Mouse (Mus musculus) forebrain, embryonic 15.5 days (tissue): ENCODE data around the gene Hoxa11. TPM values are rescaled to one million over a fixed set of nuclear protein-coding genes. Genes with fewer than 3 reads are reported as not detected.
A peak's percentile ranks its signal among the peaks of the same experiment; 100 is the strongest.

Experiments used
- ATAC-seq: fragments of 200-750 bp; cut with Nextera tagmentation; replicated peaks from 2 replicates; pipeline ENCODE4 v1.8.0; 2017; ENCODE audit warnings: mild to moderate bottlenecking, moderate TSS enrichment, moderate library complexity
- H3K27ac ChIP-seq: fragments of 300-500 bp; sonication (generic); replicated peaks from 2 replicates; pipeline ENCODE4 v1.5.1; 2015; ENCODE audit warnings: mild to moderate bottlenecking, inconsistent platforms
- H3K27me3 ChIP-seq: fragments of 300-500 bp; sonication (generic); 2 replicates; pipeline ENCODE4 v1.6.1; 2015; ENCODE audit warnings: inconsistent platforms
- H3K36me3 ChIP-seq: fragments of 300-500 bp; sonication (generic); 2 replicates; pipeline ENCODE4 v1.6.1; 2015; ENCODE audit warnings: mild to moderate bottlenecking, inconsistent platforms
- H3K4me1 ChIP-seq: fragments of 300-500 bp; sonication (generic); 2 replicates; pipeline ENCODE4 v1.6.1; 2015; ENCODE audit warnings: inconsistent platforms
- H3K4me2 ChIP-seq: fragments of 300-500 bp; sonication (generic); replicated peaks from 2 replicates; pipeline ENCODE4 v1.6.1; 2015; ENCODE audit warnings: mild to moderate bottlenecking, inconsistent platforms
- H3K4me3 ChIP-seq: fragments of 300-500 bp; sonication (generic); 2 replicates; pipeline ENCODE4 v1.5.1; 2015; ENCODE audit warnings: mild to moderate bottlenecking, inconsistent platforms
- H3K9ac ChIP-seq: fragments of 300-500 bp; sonication (generic); replicated peaks from 2 replicates; pipeline ENCODE4 v1.6.1; 2015; ENCODE audit warnings: mild to moderate bottlenecking, inconsistent platforms
- H3K9me3 ChIP-seq: fragments of 300-500 bp; sonication (generic); 2 replicates; pipeline ENCODE4 v1.6.1; 2016; ENCODE audit warnings: inconsistent platforms
- WGBS: fragments of 180-500 bp; shearing (Covaris S2); methylation state at CpG from one replicate; pipeline ENCODE4 v1.1.7; 2015; ENCODE audit warnings: mixed read lengths; 5-methylcytosine and 5-hydroxymethylcytosine counted together
- polyA plus RNA-seq: library from polyadenylated mRNA; unstranded; fragments of >200 nt; fragmentation: Nextera tagmentation; extraction: Ambion mirVana; gene quantifications from 2 replicates; pipeline ENCODE4 v1.2.1, GENCODE M21; 2015

Gene Hoxa11
- not detected in 2 replicates for polyA plus RNA-seq

DNA sequence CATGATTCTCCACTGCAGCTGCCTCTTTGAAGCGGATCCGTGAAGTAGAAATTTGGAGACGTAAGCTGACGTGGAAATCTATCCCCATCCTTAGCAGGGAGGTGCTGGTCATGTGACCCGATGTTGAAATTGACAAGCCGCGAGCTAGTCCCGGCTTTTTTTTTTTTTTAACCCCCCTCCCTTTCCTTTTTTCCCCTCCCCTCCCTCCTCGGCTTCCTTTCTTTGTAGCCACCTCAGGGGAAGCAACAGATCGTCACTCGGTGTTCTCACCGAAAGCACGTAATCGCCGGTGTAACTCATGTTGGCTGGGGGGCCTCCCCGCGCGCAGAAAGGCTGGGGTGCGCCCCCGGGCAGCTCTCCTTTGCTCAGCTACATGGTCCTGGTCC, at the start of gene Hoxa11:
Hoxa11 (minus strand) TSS at position 54 of the 386 bp plus-strand sequence.
- Histone ChIP-seq H3K9ac (no peak within 1 kb of the TSS), H3K4me3 (no peak within 1 kb of the TSS), H3K27ac (no peak within 1 kb of the TSS), H3K4me2 (no peak within 1 kb of the TSS), H3K36me3 (no peaks in the 10 kb centered on the region), H3K27me3 (peaks cover 97% of the 10 kb centered on the region), H3K9me3 (no peaks in the 10 kb centered on the region), H3K4me1 (no peaks in the 10 kb centered on the region)
- 1% methylated on average over 20 of the region's 20 CpGs for WGBS
- no peak for ATAC-seq

DNA sequence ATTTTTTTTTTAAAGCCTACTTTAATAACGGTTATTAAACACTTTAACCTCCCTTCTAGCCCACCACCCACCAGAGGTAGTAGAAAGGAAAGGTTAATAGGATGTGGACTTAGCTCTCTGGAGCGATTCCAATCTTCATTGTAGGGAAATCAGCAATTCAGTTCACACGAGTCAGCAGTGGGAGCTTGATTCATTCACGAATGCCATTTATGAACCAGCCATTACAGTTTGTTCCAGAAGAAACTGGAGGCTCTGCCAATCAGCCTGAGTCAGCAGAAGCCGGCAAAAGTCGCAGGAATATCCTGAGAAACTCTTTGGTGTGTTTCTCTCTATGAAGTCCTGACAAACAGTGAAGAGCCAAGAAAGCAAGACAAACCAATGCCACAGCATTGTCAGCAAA, 49.0 kb upstream of the Hoxa11 start:
- no peak overlapping the region for H3K4me2 ChIP-seq
- no peak overlapping the region for H3K9ac ChIP-seq
- 65% methylated on average over 6 of the region's 6 CpGs for WGBS
- H3K36me3 ChIP-seq: no peaks in the 10 kb centered on the region
- H3K27me3 ChIP-seq: peaks cover 83% of the 10 kb centered on the region
- no peak for ATAC-seq
- no peak overlapping the region for H3K27ac ChIP-seq
- 0 out of 2 replicates have a peak, but pooled peaks cover 5% of the 10 kb centered on the region for H3K4me1 ChIP-seq
- H3K9me3 ChIP-seq: no peaks in the 10 kb centered on the region
- H3K4me3 ChIP-seq: no peak overlapping the region

DNA sequence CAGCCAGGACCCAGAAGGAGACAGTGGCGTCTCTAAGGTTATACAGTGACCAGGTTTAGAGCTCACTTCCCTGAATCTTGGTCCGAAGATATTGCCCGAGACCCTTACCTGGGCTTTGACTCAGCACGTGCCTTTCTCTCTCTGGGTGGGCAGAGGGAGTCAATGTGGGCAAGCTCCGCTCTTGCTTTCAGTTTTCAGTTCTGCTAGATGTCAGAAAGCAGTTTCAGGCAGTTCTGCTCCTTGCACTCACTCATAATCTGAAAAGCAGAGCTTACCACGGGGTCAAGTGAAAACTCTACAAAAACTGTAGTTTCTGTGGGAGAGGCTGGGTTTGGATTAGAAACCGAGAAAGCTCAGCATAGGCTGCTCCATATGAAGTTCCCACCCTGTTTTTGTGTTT, 46.7 kb upstream of the Hoxa11 start:
- Histone ChIP-seq H3K4me1 (0 out of 2 replicates have a peak, but pooled peaks cover 5% of the 10 kb centered on the region), H3K27ac (no peak overlapping the region)
- WGBS: 57% methylated on average over 7 of the region's 7 CpGs

DNA sequence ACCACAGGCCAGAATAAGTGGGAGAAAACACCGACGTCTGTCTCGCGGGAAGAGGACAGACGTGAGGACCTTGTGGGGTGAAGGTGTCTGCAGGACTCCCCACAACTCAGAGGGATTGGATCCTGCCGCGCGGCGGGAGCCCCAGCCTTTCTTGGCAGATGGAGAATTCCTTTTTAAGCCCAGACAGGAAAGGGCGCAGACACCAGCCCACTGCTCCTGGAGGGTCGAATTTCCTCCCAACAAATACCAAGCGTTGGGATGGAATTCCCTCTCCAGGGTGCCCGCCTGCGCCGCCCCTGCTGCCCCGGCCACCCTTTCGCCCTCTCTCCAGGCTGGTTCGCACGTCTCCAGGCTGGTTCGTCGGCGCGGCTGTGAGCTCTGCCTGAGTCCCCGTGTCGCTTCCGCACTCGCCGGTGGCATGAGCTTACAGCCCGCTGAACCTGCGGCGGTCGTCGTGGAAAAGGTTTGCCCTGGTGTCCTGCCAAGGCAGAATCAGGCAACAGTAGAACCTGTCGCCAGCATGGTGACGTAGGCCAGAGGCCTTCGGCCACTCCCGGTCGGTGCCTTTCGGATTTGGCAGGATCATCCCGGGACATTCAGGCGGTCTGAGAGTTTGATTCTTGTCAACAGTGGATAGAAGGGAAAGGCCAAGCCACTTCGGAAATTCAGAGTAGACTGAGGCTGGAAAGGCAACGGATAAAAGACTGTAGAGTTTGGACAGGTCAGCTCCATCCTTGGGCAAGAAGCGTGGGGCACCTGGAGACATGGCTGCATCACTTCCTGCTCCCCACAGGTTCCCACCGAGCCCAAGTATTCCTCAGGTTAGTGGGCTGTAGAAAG, 45.6 kb upstream of the Hoxa11 start:
- H3K4me2 ChIP-seq: 0 out of 2 replicates have a peak overlapping the region, but pooled peaks have one; percentile 9
- 0 out of 2 replicates have a peak overlapping the region, but pooled peaks have one; percentile 1 for H3K4me3 ChIP-seq
- no peak overlapping the region for H3K27ac ChIP-seq
- no peaks in the 10 kb centered on the region for H3K9me3 ChIP-seq
- H3K27me3 ChIP-seq: peaks cover 84% of the 10 kb centered on the region
- H3K4me1 ChIP-seq: 0 out of 2 replicates have a peak, but pooled peaks cover 5% of the 10 kb centered on the region
- H3K9ac ChIP-seq: no peak overlapping the region
- no peak for ATAC-seq
- no peaks in the 10 kb centered on the region for H3K36me3 ChIP-seq
- 2% methylated on average over 45 of the region's 45 CpGs for WGBS

More for the DNA sequence above, 46.7 kb upstream of the Hoxa11 start:
- no peaks in the 10 kb centered on the region for H3K36me3 ChIP-seq
- H3K9me3 ChIP-seq: no peaks in the 10 kb centered on the region
- H3K27me3 ChIP-seq: peaks cover 83% of the 10 kb centered on the region
- no peak for ATAC-seq
- H3K4me3 ChIP-seq: no peak overlapping the region
- H3K4me2 ChIP-seq: no peak overlapping the region
- H3K9ac ChIP-seq: no peak overlapping the region

DNA sequence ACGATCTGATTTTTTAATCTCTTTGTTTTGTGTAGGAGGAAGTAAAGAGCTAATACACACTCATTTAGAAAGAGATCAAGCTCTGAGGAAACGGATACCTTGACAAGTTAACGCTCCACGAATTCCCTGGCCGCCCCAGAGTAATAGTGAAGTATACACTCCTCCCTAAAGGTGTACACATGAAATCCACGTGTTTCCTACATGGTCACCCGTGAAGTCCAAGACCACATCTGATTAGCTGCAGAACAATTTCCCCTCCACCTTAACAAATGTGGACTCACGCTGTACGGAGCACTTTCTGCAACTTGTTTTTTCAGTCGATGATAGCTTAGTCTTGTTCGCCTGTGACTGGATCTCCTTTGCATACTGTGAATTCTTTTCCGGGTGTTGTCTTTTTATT, 44.6 kb upstream of the Hoxa11 start:
- no peak overlapping the region for H3K9ac ChIP-seq
- no peak overlapping the region for H3K4me2 ChIP-seq
- H3K36me3 ChIP-seq: no peaks in the 10 kb centered on the region
- 18% methylated on average over 12 of the region's 12 CpGs for WGBS
- no peak overlapping the region for H3K4me3 ChIP-seq
- ATAC-seq: no peak
- 0 out of 2 replicates have a peak, but pooled peaks cover 5% of the 10 kb centered on the region for H3K4me1 ChIP-seq
- peaks cover 83% of the 10 kb centered on the region for H3K27me3 ChIP-seq
- H3K27ac ChIP-seq: no peak overlapping the region
- no peaks in the 10 kb centered on the region for H3K9me3 ChIP-seq

DNA sequence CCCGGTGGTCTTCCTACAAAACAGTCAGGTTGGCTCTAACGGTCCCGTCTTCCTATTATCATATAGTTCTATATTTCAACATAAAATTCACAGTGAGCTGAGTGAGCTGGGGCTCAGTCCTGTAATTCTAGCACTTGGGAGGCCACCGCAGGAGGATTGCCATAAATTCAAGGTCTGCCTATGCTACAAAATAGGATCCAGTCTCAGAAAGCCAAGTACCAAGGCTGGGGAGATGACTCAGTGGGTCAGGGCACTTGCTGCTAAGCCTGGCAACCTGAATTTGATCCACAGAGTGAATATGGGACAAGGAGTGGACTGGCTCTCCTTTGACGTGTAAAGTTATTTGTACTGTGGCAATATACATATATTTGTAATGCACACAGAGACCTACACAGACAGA, 38.3 kb upstream of the Hoxa11 start:
- WGBS: 84% methylated on average over 5 of the region's 5 CpGs
- H3K27me3 ChIP-seq: peaks cover 53% of the 10 kb centered on the region
- no peaks in the 10 kb centered on the region for H3K4me1 ChIP-seq

DNA sequence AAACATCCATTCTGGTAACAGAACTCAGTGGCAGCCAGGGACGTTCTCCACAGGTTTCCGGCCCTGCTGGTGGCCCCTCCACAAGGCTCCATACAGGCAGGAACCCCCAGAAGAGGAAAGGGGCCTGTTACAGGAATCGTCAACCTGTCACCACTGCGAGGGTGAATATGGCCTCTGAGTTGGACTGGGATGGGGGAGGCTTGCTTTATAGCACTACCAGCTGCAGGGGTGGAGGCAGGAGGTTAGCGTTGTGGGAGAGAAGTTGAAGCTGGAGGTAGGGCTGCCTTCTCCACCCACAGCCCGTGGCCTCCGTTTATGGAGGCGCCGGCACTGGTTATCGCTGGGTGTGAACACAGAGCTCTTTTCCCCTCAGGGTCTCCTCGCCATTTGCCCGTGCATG, 35.5 kb upstream of the Hoxa11 start:
- WGBS: 71% methylated on average over 12 of the region's 12 CpGs
- Histone ChIP-seq H3K27me3 (peaks cover 61% of the 10 kb centered on the region), H3K9me3 (no peaks in the 10 kb centered on the region), H3K4me2 (no peak overlapping the region), H3K36me3 (no peaks in the 10 kb centered on the region), H3K4me3 (no peak overlapping the region), H3K27ac (no peak overlapping the region), H3K4me1 (no peaks in the 10 kb centered on the region), H3K9ac (no peak overlapping the region)
- ATAC-seq: no peak

More for the DNA sequence above, 38.3 kb upstream of the Hoxa11 start:
- H3K9ac ChIP-seq: no peak overlapping the region
- H3K27ac ChIP-seq: no peak overlapping the region
- no peak for ATAC-seq
- H3K4me2 ChIP-seq: no peak overlapping the region
- H3K36me3 ChIP-seq: no peaks in the 10 kb centered on the region
- H3K4me3 ChIP-seq: no peak overlapping the region
- H3K9me3 ChIP-seq: no peaks in the 10 kb centered on the region

DNA sequence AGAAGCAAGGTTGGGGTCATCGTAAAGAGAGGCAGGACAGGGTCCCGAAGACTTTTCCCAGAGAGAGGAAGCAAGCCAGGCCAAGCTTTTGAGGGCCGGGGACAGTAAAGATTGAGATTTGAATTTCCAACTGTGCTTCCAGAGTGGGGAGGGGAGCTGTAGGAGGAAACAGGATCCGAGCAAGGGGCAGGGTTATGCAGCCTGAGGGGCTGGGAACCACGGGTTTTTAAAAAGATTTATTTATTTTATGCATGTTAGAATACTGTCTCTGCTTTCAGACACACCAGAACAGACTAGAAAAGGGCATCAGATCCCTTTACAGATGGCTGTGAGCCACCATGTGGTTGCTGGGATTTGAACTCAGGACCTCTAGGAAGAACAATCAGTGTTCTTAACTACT, 31.3 kb upstream of the Hoxa11 start:
- Histone ChIP-seq H3K36me3 (no peaks in the 10 kb centered on the region), H3K9ac (no peak overlapping the region), H3K27ac (no peak overlapping the region), H3K4me1 (no peaks in the 10 kb centered on the region), H3K4me3 (no peak overlapping the region), H3K9me3 (no peaks in the 10 kb centered on the region), H3K27me3 (peaks cover 82% of the 10 kb centered on the region), H3K4me2 (no peak overlapping the region)
- ATAC-seq: no peak
- WGBS: 13% methylated on average over 5 of the region's 5 CpGs

DNA sequence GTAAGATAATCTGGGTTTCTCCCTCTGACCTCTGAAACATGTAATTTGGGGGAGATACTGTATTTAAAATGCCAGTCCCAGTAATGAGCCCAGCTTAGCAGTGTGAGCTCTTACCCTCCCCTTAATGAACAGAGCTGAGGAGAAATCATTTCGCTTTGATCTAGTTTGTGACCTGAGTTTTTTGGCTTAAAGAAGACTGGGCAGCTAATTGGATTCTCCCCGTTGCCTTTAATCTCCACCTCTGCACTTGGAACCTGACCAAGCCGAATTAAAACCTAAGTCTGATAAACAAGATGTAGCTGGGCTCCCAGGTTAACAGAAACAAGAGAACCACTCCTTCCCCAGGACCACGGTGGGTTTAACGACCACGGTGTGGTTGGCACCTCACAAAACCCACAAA, 30.8 kb upstream of the Hoxa11 start:
- Histone ChIP-seq H3K27me3 (peaks cover 84% of the 10 kb centered on the region), H3K9ac (no peak overlapping the region), H3K36me3 (no peaks in the 10 kb centered on the region), H3K4me3 (no peak overlapping the region), H3K4me1 (no peaks in the 10 kb centered on the region), H3K9me3 (no peaks in the 10 kb centered on the region), H3K4me2 (no peak overlapping the region), H3K27ac (no peak overlapping the region)
- ATAC-seq: no peak
- WGBS: under 1% methylated on average over 6 of the region's 6 CpGs

DNA sequence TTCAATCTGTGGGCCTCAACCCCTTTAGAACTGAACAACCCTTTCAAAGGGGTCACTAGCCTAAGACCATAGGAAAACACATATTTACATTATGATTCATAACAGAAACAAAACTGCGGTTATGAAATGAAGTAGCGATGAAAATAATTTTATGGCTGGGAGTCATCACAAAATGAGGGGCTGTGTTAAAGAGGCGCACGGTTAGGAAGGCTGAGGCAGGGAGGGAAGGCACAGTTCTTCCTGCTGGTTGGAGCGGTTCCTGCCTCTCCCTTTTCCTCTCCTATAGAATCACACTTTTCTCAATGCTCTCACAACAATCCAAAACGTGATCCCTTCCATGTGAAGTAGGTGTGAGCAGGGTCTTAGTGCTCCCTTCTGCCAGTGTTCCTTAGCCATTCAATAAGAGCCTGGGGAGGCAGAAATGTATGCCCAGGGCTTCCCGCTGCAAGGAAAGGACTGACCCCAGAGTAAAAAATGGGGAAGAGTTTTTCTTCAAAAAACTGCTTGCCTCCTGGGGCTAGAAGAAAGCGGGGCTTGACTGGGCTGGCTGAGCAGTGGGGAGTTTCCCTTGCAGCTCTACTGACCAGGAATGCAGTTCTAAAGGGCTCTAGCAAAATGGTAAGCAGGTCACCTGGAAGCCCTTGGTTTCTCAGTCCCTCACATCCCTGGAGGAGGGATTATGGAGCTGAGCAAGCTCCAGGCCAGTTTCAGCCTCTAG, 30.1 kb upstream of the Hoxa11 start:
- H3K4me1 ChIP-seq: no peaks in the 10 kb centered on the region
- no peak overlapping the region for H3K9ac ChIP-seq
- H3K36me3 ChIP-seq: no peaks in the 10 kb centered on the region
- H3K4me3 ChIP-seq: no peak overlapping the region
- no peak overlapping the region for H3K27ac ChIP-seq
- H3K9me3 ChIP-seq: no peaks in the 10 kb centered on the region
- ATAC-seq: no peak
- WGBS: 5% methylated on average over 8 of the region's 8 CpGs
- H3K27me3 ChIP-seq: peaks cover 84% of the 10 kb centered on the region
- H3K4me2 ChIP-seq: no peak overlapping the region

DNA sequence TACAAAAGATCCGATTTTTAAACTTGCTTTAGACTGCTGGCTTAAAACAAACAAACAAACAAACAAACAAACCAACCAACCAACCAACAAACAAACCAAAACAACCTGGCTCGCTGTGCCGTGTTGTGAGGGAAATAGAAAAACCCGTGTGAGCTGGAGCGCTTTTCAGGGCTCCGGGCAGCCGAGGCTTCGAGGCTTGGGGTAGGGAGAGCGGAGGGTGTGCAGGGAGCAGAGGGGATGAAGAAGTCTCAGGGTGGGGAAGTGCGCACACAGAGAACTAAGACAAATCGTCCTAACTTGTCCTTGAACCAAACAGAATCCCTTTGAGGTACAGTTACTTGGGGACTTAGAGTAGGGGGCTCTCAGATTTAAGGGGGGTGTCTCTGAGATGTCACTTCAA, 29.0 kb upstream of the Hoxa11 start:
- Histone ChIP-seq H3K9ac (no peak overlapping the region), H3K4me3 (no peak overlapping the region), H3K27ac (no peak overlapping the region), H3K4me1 (no peaks in the 10 kb centered on the region), H3K9me3 (no peaks in the 10 kb centered on the region), H3K27me3 (peaks cover 94% of the 10 kb centered on the region), H3K36me3 (no peaks in the 10 kb centered on the region), H3K4me2 (no peak overlapping the region)
- no peak for ATAC-seq
- WGBS: 3% methylated on average over 11 of the region's 11 CpGs

DNA sequence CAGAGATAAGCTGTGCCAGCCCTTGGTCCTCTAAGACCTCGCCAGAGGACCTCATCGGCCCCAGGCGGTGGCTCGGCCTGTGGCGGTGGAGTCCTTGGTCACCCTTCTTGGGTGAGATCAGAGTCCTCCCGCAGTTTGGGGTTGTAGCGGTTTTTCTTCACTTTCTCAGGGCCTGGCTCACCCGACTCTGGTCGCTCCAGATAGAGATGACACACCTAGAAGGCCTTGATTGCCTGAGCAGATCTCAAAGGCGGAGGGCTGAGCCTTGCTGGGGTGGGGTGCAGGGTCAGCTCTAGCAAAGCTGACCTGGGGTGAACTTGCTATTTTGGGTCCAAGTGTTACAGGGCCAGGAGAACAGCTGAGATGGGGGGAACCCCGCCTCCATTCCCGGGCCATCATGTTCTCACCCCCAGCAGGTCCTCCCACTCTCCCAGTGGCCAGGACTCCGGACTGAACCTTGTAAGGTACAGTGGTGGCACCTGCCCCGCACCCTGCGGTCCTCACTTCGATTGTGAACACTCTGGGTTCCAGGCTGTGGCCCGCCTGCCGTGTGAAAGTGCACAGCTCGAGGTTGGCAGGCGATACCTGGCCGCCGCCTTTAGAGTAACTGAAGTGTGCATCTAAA, 28.2 kb upstream of the Hoxa11 start:
- Histone ChIP-seq H3K9ac (no peak overlapping the region), H3K4me2 (no peak overlapping the region), H3K4me3 (no peak overlapping the region), H3K27ac (no peak overlapping the region), H3K9me3 (no peaks in the 10 kb centered on the region), H3K36me3 (no peaks in the 10 kb centered on the region), H3K4me1 (no peaks in the 10 kb centered on the region), H3K27me3 (peaks cover 97% of the 10 kb centered on the region)
- ATAC-seq: no peak
- WGBS: 2% methylated on average over 22 of the region's 22 CpGs
